Mouse (Mus musculus) heart, postnatal 10 days (tissue): ENCODE results near the gene Mdc1. TPM values are rescaled to one million over a fixed set of nuclear protein-coding genes. Genes with fewer than 3 reads are reported as not detected.

Experiments used
- microRNA-seq, 2 experiments: library from miRNA; unstranded; fragments of <30 nt; microRNA quantifications; one replicate each; pipeline ENCODE4 v1.2.0; 2022
- total RNA-seq, 2 experiments: library from RNA; stranded (reverse); gene quantifications; 2 replicates each; pipeline ENCODE4 v1.2.3; 2021

Gene Mdc1
- total RNA-seq, 2 experiments from 2014 or later = 20.4 to 22.1 TPM

Small RNAs within 50 kb of the gene (microRNA-seq; reads per million reads assigned to microRNA genes)
- gene Gm28033 = 0.71 to 1.7 reads per million in 2 experiments

Other genes with a start within 250 kb of the Mdc1 start
- gene Sfta2, start 240.0 kb upstream of the Mdc1 start, total RNA-seq = not detected
- not detected for gene Gm9573, start 214.9 kb upstream of the Mdc1 start, total RNA-seq
- not detected for gene Mucl3, start 197.8 kb upstream of the Mdc1 start, total RNA-seq
- 10 to 100 TPM; 25.2 to 34.0 TPM for gene Vars2, start 173.9 kb upstream of the Mdc1 start, total RNA-seq
- gene Gtf2h4, start 167.8 kb upstream of the Mdc1 start, total RNA-seq = 10 to 100 TPM; 15.5 to 18.7 TPM
- gene Ddr1, start 136.9 kb upstream of the Mdc1 start, total RNA-seq = 10 to 100 TPM; 56.8 to 66.6 TPM
- 10 to 100 TPM; 18.7 to 25.9 TPM for gene Ier3, start 19.8 kb upstream of the Mdc1 start, total RNA-seq
- gene Flot1, start 18.3 kb upstream of the Mdc1 start, total RNA-seq = 100 to 1,000 TPM; 114 to 124 TPM
- gene Tubb5, start 3.2 kb upstream of the Mdc1 start, total RNA-seq = 100 to 1,000 TPM; 358 to 363 TPM
- 10 to 100 TPM; 12.6 to 13.5 TPM for gene Nrm, start 19.8 kb downstream of the Mdc1 start, total RNA-seq
- 10 to 100 TPM; 27.9 to 29.6 TPM for gene Ppp1r18, start 24.1 kb downstream of the Mdc1 start, total RNA-seq
- 10 to 100 TPM; 24.7 to 29.2 TPM for gene Dhx16, start 38.3 kb downstream of the Mdc1 start, total RNA-seq
- gene 2310061I04Rik, start 55.9 kb downstream of the Mdc1 start, total RNA-seq = 10 to 100 TPM; 64.8 to 69.8 TPM
- gene Atat1, start 68.6 kb downstream of the Mdc1 start, total RNA-seq = 10 to 100 TPM; 12.1 to 16.3 TPM
- gene Mrps18b, start 74.9 kb downstream of the Mdc1 start, total RNA-seq = 10 to 100 TPM; 52.8 to 56.2 TPM
- gene Ppp1r10, start 74.9 kb downstream of the Mdc1 start, total RNA-seq = 10 to 100 TPM; 43.3 to 45.1 TPM
- 10 to 100 TPM; 64.0 to 67.4 TPM for gene Abcf1, start 128.2 kb downstream of the Mdc1 start, total RNA-seq
- gene Gnl1, start 138.3 kb downstream of the Mdc1 start, total RNA-seq = 10 to 100 TPM; 32.8 to 33.1 TPM
- 10 to 100 TPM in 1 of 2 experiments, 1 to 10 TPM in 1; 7.9 to 11.0 TPM for gene Prr3, start 138.7 kb downstream of the Mdc1 start, total RNA-seq
- gene H2-T24, start 179.0 kb downstream of the Mdc1 start, total RNA-seq = 1 to 10 TPM; 2.2 to 3.3 TPM
- 10 to 100 TPM; 16.6 TPM for gene H2-T23, start 191.3 kb downstream of the Mdc1 start, total RNA-seq
- 10 to 100 TPM; 11.0 to 11.8 TPM for gene H2-T22, start 201.2 kb downstream of the Mdc1 start, total RNA-seq
- under 1 TPM in 1 of 2 experiments, not detected in 1; 0.15 TPM for gene Gm6034, start 201.4 kb downstream of the Mdc1 start, total RNA-seq
- 1 to 10 TPM; 2.1 to 2.4 TPM for gene Gm11127, start 216.9 kb downstream of the Mdc1 start, total RNA-seq